In the genomic region with DNA sequence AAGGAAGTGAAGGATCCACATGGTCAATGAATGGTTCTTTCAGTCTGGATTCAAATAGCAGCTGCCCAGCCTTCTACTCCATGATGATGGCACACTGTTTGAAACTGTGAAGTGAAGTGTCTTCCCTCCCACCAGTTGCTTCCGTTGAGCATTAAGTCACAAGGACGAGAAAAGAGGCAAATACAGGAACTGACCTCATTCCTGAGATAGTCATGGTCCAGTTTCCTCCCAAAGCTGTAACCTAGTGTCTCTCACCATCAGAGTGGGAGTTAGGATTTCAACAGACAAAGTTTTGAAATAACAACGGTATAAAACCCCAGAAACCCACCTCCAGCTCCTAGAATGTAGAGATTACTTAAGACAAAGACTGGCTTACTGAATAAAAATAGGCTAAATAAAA, we compare ENCODE assay signal across 28 mouse cellular contexts.
"Had no signal": no experiment of that assay in that cellular context is flagged by ENCODE, and none has a peak within 500 bp of the region (broad histone marks: within the 10 kb centered on the region; RNA-seq: fewer than 3 reads in every experiment).

No protein-coding gene starts in this region.

- H3K27ac ChIP-seq: gastrocnemius, adult 2 months; heart, adult 2 months; heart, embryonic 13.5 days; heart, embryonic 15.5 days; hindbrain, embryonic 10.5 days; hindbrain, embryonic 12.5 days; hindbrain, embryonic 14.5 days; intestine, embryonic 15.5 days; kidney, embryonic 15.5 days; kidney, postnatal 0 days; limb, embryonic 12.5 days; liver, embryonic 13.5 days had no signal

- H3K36me3 ChIP-seq: heart, embryonic 13.5 days; heart, embryonic 15.5 days; hindbrain, embryonic 10.5 days; hindbrain, embryonic 12.5 days; intestine, embryonic 15.5 days; kidney, embryonic 15.5 days; limb, embryonic 12.5 days; liver, embryonic 13.5 days had no signal

- H3K4me2 ChIP-seq: heart, embryonic 11.5 days; heart, embryonic 13.5 days; heart, embryonic 15.5 days; hindbrain, embryonic 12.5 days; hindbrain, embryonic 14.5 days; intestine, embryonic 15.5 days; kidney, embryonic 15.5 days; limb, embryonic 12.5 days; liver, embryonic 11.5 days; liver, embryonic 13.5 days had no signal

- H3K27me3 ChIP-seq: heart, embryonic 13.5 days; heart, embryonic 15.5 days; hindbrain, embryonic 12.5 days; intestine, embryonic 15.5 days; kidney, embryonic 15.5 days; liver, embryonic 13.5 days had no signal

- DNase-seq: gastrocnemius, adult 2 months; gastrocnemius, postnatal 10 days; gastrocnemius, postnatal 25 days; heart, adult 11 months; heart, adult 2 months; heart, postnatal 4 days; kidney, adult 18-20 months; kidney, adult 8-10 months; kidney, postnatal 14 days; kidney, postnatal 36 days; layer of hippocampus, postnatal 36 days; left cerebral cortex, postnatal 4 days; liver; liver, embryonic 13.5 days had no signal

- H3K9me3 ChIP-seq: heart, embryonic 15.5 days; hindbrain, embryonic 10.5 days; hindbrain, embryonic 12.5 days; intestine, embryonic 15.5 days; kidney, embryonic 15.5 days; liver, embryonic 13.5 days had no signal

- H3K4me1 ChIP-seq: hindbrain, embryonic 10.5 days; hindbrain, embryonic 12.5 days; intestine, embryonic 15.5 days; kidney, embryonic 15.5 days had no signal

- ATAC-seq: hindbrain, embryonic 16.5 days; inflammation-experienced regulatory T-cells, adult 6 months; intestine, embryonic 15.5 days; intestine, postnatal 0 days had no signal

- H3K9ac ChIP-seq: heart, embryonic 13.5 days; heart, embryonic 15.5 days; hindbrain, embryonic 12.5 days; hindbrain, embryonic 14.5 days; intestine, embryonic 15.5 days; kidney, embryonic 15.5 days; limb, embryonic 12.5 days; liver, embryonic 13.5 days had no signal

- H3K4me3 ChIP-seq: gastrocnemius, adult 2 months; heart, adult 2 months; heart, embryonic 13.5 days; heart, embryonic 15.5 days; hindbrain, embryonic 10.5 days; hindbrain, embryonic 12.5 days; intestine, embryonic 15.5 days; kidney, embryonic 15.5 days; limb, embryonic 12.5 days; liver, embryonic 13.5 days had no signal
